Mouse (Mus musculus): ENCODE measurements around the gene Hoxc8. TPM values are rescaled to one million over a fixed set of nuclear protein-coding genes. Genes with fewer than 3 reads are reported as not detected.

Hoxc8 gene
- polyA plus RNA-seq, 1 experiment from 2014 or later = 1.9 TPM

- ATAC-seq (replicated peaks; ENCODE audit: low FRiP score) = 0 out of 2 replicates have a peak, but pooled peaks have one; percentile 19
- H3K27me3 ChIP-seq (replicated peaks; ENCODE audit: control insufficient read depth, insufficient read depth, low read length) = peaks cover 99% of the 10 kb centered on the region
Observed at GRCm38 (mm10) chr15:102998608-102999182, 8.3 kb downstream of the Hoxc8 start.

GRCm38 (mm10) chr15:102999183-102999831 is 8.9 kb downstream of the Hoxc8 start:
- Histone ChIP-seq H3K4me2 (peak overlapping the region; percentile 71), H3K27ac (ENCODE audit: low read depth, low read length) (no peak overlapping the region), H3K4me3 (ENCODE audit: low read depth, low read length) (peak overlapping the region; percentile 39), H3K9ac (ENCODE audit: low read depth, low read length) (peak overlapping the region; percentile 1; the same call in 1 of the 2 replicates), H3K9me3 (ENCODE audit: control insufficient read depth, low read length) (no peaks in the 10 kb centered on the region), H3K27me3 (replicated peaks; ENCODE audit: control insufficient read depth, insufficient read depth, low read length) (peaks cover 99% of the 10 kb centered on the region), H3K36me3 (ENCODE audit: control insufficient read depth, insufficient read depth, low read length) (no peaks in the 10 kb centered on the region), H3K4me1 (replicated peaks; ENCODE audit: control insufficient read depth, insufficient read depth, low read length) (peaks cover 7% of the 10 kb centered on the region; the same call in 1 of the 2 replicates)
- no peak for DNase-seq (ENCODE audit: low spot score)
- ATAC-seq (replicated peaks; ENCODE audit: low FRiP score) = peak; percentile 68
- 2% methylated on average over 33 of the region's 33 CpGs for WGBS

More at GRCm38 (mm10) chr15:102998608-102999182, 8.3 kb downstream of the Hoxc8 start:
- under 1% methylated on average over 19 of the region's 19 CpGs for WGBS
- peaks cover 7% of the 10 kb centered on the region; the same call in 1 of the 2 replicates for H3K4me1 ChIP-seq (replicated peaks; ENCODE audit: control insufficient read depth, insufficient read depth, low read length)
- H3K9me3 ChIP-seq (ENCODE audit: control insufficient read depth, low read length) = no peaks in the 10 kb centered on the region
- H3K36me3 ChIP-seq (ENCODE audit: control insufficient read depth, insufficient read depth, low read length) = no peaks in the 10 kb centered on the region
- H3K4me2 ChIP-seq = peak overlapping the region; percentile 71
- no peak overlapping the region for H3K27ac ChIP-seq (ENCODE audit: low read depth, low read length)
- DNase-seq (ENCODE audit: low spot score) = no peak
- peak overlapping the region; percentile 39 for H3K4me3 ChIP-seq (ENCODE audit: low read depth, low read length)
- no peak overlapping the region for H3K9ac ChIP-seq (ENCODE audit: low read depth, low read length)

- no peak overlapping the region; the same call in 1 of the 2 replicates for H3K4me3 ChIP-seq (ENCODE audit: low read depth, low read length)
- WGBS = 4% methylated on average over 11 of the region's 11 CpGs
- peaks cover 7% of the 10 kb centered on the region; the same call in 1 of the 2 replicates for H3K4me1 ChIP-seq (replicated peaks; ENCODE audit: control insufficient read depth, insufficient read depth, low read length)
- H3K4me2 ChIP-seq = peak overlapping the region; percentile 71
- peaks cover 99% of the 10 kb centered on the region for H3K27me3 ChIP-seq (replicated peaks; ENCODE audit: control insufficient read depth, insufficient read depth, low read length)
- DNase-seq (ENCODE audit: low spot score) (no peak), ATAC-seq (replicated peaks; ENCODE audit: low FRiP score) (0 out of 2 replicates have a peak, but pooled peaks have one; percentile 13)
- H3K9ac ChIP-seq (ENCODE audit: low read depth, low read length) = no peak overlapping the region
- H3K27ac ChIP-seq (ENCODE audit: low read depth, low read length) = no peak overlapping the region
- H3K9me3 ChIP-seq (ENCODE audit: control insufficient read depth, low read length) = no peaks in the 10 kb centered on the region
- no peaks in the 10 kb centered on the region for H3K36me3 ChIP-seq (ENCODE audit: control insufficient read depth, insufficient read depth, low read length)
Observed at GRCm38 (mm10) chr15:102999955-103000354, 9.5 kb downstream of the Hoxc8 start.

GRCm38 (mm10) chr15:103000501-103000901 is 10.1 kb downstream of the Hoxc8 start:
- no peak overlapping the region for H3K4me3 ChIP-seq (ENCODE audit: low read depth, low read length)

GRCm38 (mm10) chr15:103001370-103001769 is 11.0 kb downstream of the Hoxc8 start:
- Histone ChIP-seq H3K4me3 (ENCODE audit: low read depth, low read length) (no peak overlapping the region), H3K36me3 (ENCODE audit: control insufficient read depth, insufficient read depth, low read length) (no peaks in the 10 kb centered on the region), H3K9ac (ENCODE audit: low read depth, low read length) (no peak overlapping the region), H3K4me2 (no peak overlapping the region), H3K9me3 (ENCODE audit: control insufficient read depth, low read length) (no peaks in the 10 kb centered on the region), H3K27me3 (replicated peaks; ENCODE audit: control insufficient read depth, insufficient read depth, low read length) (peaks cover 99% of the 10 kb centered on the region), H3K4me1 (replicated peaks; ENCODE audit: control insufficient read depth, insufficient read depth, low read length) (peaks cover 7% of the 10 kb centered on the region; the same call in 1 of the 2 replicates), H3K27ac (ENCODE audit: low read depth, low read length) (no peak overlapping the region)
- ATAC-seq (replicated peaks; ENCODE audit: low FRiP score) (no peak), DNase-seq (ENCODE audit: low spot score) (no peak)
- 37% methylated on average over 2 of the region's 2 CpGs for WGBS

More at GRCm38 (mm10) chr15:103000501-103000901, 10.1 kb downstream of the Hoxc8 start:
- H3K9me3 ChIP-seq (ENCODE audit: control insufficient read depth, low read length) = no peaks in the 10 kb centered on the region
- H3K27me3 ChIP-seq (replicated peaks; ENCODE audit: control insufficient read depth, insufficient read depth, low read length) = peaks cover 99% of the 10 kb centered on the region
- H3K4me2 ChIP-seq = peak overlapping the region; percentile 3; the same call in 1 of the 2 replicates
- H3K9ac ChIP-seq (ENCODE audit: low read depth, low read length) = no peak overlapping the region
- H3K27ac ChIP-seq (ENCODE audit: low read depth, low read length) = no peak overlapping the region
- H3K36me3 ChIP-seq (ENCODE audit: control insufficient read depth, insufficient read depth, low read length) = no peaks in the 10 kb centered on the region
- peaks cover 7% of the 10 kb centered on the region; the same call in 1 of the 2 replicates for H3K4me1 ChIP-seq (replicated peaks; ENCODE audit: control insufficient read depth, insufficient read depth, low read length)
- DNase-seq (ENCODE audit: low spot score) = no peak
- ATAC-seq (replicated peaks; ENCODE audit: low FRiP score) = no peak
- 5% methylated on average over 24 of the region's 24 CpGs for WGBS

GRCm38 (mm10) chr15:103002156-103002555 is 11.7 kb downstream of the Hoxc8 start:
- Histone ChIP-seq H3K4me2 (no peak overlapping the region), H3K4me1 (replicated peaks; ENCODE audit: control insufficient read depth, insufficient read depth, low read length) (peaks cover 7% of the 10 kb centered on the region; the same call in 1 of the 2 replicates), H3K4me3 (ENCODE audit: low read depth, low read length) (no peak overlapping the region), H3K9ac (ENCODE audit: low read depth, low read length) (no peak overlapping the region), H3K27ac (ENCODE audit: low read depth, low read length) (no peak overlapping the region), H3K36me3 (ENCODE audit: control insufficient read depth, insufficient read depth, low read length) (no peaks in the 10 kb centered on the region), H3K9me3 (ENCODE audit: control insufficient read depth, low read length) (no peaks in the 10 kb centered on the region), H3K27me3 (replicated peaks; ENCODE audit: control insufficient read depth, insufficient read depth, low read length) (peaks cover 100% of the 10 kb centered on the region)
- WGBS = 12% methylated on average over 4 of the region's 4 CpGs
- ATAC-seq (replicated peaks; ENCODE audit: low FRiP score) (no peak), DNase-seq (ENCODE audit: low spot score) (no peak)

GRCm38 (mm10) chr15:103002821-103003448 is 12.5 kb downstream of the Hoxc8 start:
- ATAC-seq (replicated peaks; ENCODE audit: low FRiP score) (no peak), DNase-seq (ENCODE audit: low spot score) (no peak)
- H3K27me3 ChIP-seq (replicated peaks; ENCODE audit: control insufficient read depth, insufficient read depth, low read length) = peaks cover 100% of the 10 kb centered on the region
- no peaks in the 10 kb centered on the region for H3K9me3 ChIP-seq (ENCODE audit: control insufficient read depth, low read length)
- H3K27ac ChIP-seq (ENCODE audit: low read depth, low read length) = no peak overlapping the region
- peaks cover 7% of the 10 kb centered on the region; the same call in 1 of the 2 replicates for H3K4me1 ChIP-seq (replicated peaks; ENCODE audit: control insufficient read depth, insufficient read depth, low read length)
- 9% methylated on average over 13 of the region's 13 CpGs for WGBS
- no peak overlapping the region for H3K4me2 ChIP-seq
- no peak overlapping the region for H3K4me3 ChIP-seq (ENCODE audit: low read depth, low read length)
- H3K9ac ChIP-seq (ENCODE audit: low read depth, low read length) = no peak overlapping the region
- no peaks in the 10 kb centered on the region for H3K36me3 ChIP-seq (ENCODE audit: control insufficient read depth, insufficient read depth, low read length)

- no peaks in the 10 kb centered on the region; the same call in 1 of the 2 replicates for H3K4me1 ChIP-seq (replicated peaks; ENCODE audit: control insufficient read depth, insufficient read depth, low read length)
- H3K4me2 ChIP-seq = no peak overlapping the region
- no peak overlapping the region for H3K9ac ChIP-seq (ENCODE audit: low read depth, low read length)
- H3K27me3 ChIP-seq (replicated peaks; ENCODE audit: control insufficient read depth, insufficient read depth, low read length) = peaks cover 100% of the 10 kb centered on the region
- no peak overlapping the region for H3K4me3 ChIP-seq (ENCODE audit: low read depth, low read length)
- 1% methylated on average over 17 of the region's 17 CpGs for WGBS
- DNase-seq (ENCODE audit: low spot score) = no peak
- H3K27ac ChIP-seq (ENCODE audit: low read depth, low read length) = no peak overlapping the region
- no peak for ATAC-seq (replicated peaks; ENCODE audit: low FRiP score)
- no peaks in the 10 kb centered on the region for H3K36me3 ChIP-seq (ENCODE audit: control insufficient read depth, insufficient read depth, low read length)
- no peaks in the 10 kb centered on the region for H3K9me3 ChIP-seq (ENCODE audit: control insufficient read depth, low read length)
Observed at GRCm38 (mm10) chr15:103005308-103005707, 14.9 kb downstream of the Hoxc8 start.
